Mouse (Mus musculus) A20 (cell line): ENCODE measurements at regions not wholly inside any gene's neighbourhood (a gene's known extent, or its start where the extent isn't known, plus 50 kb on each side); places are given as distances from the start of the nearest gene placed in this dataset.
A peak's percentile ranks its signal among the peaks of the same experiment; 100 is the strongest.

Experiments
- DNase-seq: peaks from one replicate; pipeline ENCODE4 v3.0.0-alpha.2; 2011; ENCODE audit warnings: low read depth, low spot score

DNA sequence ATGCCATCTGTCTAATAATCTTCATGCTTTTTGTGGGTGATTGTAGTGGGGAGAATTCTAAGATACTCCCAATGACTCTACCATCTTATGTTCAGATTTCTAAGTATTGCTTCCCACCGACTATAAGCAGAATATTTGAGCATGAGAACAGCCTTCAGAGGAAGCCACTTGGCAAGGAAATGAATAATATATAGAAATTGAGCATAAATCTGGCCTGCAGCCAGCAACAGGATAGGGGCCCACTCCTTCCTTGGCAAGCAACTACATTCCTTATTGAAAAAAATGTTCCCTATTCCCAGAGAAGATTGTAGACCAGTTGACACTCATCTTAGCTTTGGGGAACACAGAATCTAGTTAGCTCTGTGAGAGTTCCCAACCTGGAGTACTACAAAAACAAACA is 591.5 kb upstream of the A1bg start:
- no peak for DNase-seq

DNA sequence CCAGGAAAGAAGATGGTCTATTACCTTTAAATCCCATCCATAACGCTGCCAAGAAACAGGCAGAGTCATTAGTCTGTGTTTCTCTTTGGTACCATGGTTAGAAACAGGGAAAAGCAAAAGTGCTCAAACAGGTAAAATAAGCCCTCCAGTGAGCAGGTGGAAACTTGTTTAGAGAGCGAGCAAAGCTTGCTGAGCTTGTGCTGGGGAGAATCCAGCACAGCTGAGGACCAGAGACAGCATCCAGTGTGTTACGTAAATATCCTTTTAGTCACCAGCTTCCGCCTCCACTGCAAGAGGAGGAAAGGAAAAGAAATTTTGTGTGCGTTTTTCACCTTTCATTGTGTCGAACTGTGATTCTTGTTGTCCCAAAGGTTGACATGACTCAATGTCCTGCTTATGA is 586.0 kb upstream of the A1bg start:
- DNase-seq = no peak

DNA sequence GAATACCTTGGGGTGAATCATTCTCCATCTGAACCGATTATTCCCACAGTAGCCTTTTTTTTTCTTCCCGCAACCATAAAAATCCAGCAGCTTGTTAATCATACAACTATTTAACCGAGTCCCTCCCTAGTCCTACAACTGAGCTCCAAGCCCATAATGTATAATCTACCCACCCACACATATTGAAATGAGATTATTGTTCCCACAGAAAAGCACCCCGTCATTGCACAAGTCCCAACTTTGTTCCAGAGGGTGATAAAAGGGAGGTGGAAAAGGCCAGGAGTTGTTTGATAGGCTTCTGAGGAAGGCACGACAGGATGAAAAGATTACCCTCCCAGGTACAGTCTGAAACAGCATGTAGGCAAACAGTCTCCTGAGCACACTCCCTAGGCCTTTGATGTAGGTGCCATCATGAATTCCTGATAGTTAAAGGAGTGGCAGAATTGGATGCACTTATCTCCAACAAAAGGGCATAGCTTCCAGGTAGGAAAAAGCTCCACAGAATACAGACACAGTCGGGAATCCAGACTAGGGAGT is 583.6 kb upstream of the A1bg start:
- no peak for DNase-seq

DNA sequence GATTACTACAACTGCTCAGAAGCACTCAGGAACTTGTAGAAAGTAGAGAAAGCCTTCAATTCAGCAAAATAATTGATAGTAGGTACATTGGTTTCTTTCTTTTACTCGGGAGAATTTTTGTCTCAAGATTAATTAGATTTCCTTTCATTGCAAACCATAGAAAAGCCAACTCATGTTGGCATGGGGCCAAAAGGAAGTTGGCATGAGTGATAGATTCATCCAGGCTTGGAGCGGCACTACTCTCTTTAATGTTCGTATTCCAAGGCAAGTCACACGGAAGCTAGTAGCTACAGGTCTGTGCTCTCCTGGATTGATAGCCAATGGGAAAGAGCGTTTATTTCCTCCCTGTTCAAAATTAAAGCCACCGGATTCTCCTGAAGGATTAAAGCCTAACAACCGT is 580.6 kb upstream of the A1bg start:
- DNase-seq = no peak

DNA sequence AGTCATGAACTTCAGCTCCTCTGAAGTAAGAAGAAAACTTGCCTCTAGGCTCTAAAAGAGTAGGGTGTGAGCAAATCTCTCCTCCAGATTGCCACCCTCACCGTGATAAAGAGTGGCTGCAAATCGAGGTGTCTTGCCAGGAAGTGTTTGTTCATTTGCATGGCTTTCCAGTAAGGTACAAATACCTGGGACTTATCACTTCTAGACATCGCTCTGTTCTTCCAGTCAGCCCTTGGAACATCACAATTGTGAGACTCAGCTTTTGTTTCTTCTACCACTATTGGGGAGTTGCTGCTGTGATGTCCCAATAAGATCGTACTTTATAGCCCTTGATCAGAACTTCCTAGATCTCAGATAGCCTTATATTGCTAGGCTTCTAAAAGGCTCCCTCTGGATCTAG is 566.9 kb upstream of the A1bg start:
- no peak for DNase-seq

DNA sequence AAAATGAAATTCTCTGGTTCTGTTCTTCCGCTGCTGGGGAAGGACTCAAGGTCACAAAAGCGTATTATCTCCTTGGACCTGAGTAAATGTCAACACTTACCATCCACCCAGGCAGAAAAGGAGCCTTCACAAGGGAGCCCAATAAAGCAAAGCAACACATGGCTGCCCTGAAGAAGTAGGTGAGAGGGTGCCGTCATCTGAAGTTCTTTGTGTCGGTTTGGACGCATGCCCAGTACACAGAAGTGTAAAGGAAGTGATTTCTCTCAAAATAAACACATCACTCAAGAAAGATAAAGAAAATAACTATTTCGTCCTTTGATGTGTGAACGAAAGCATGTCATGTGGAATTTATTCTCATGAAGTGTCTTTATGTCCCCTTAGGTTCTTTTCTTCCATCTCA is 559.0 kb upstream of the A1bg start:
- DNase-seq = no peak

DNA sequence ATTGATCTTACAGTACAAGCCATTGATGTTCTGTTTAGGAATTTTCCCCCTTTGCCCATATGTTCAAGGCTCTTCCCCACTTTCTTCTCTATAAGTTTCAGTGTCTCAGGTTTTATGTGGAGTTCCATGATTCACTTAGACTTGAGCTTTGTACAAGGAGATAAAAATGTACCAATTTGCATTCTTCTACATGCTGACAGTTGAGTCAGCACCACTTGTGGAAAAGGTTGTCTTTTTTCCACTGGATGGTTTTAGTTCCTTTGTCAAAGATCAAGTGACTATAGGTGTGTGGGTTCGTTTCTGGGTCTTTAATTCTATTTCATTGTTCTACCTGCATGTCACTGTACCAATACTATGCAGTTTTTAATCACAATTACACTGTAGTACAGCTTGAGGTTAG is 551.1 kb upstream of the A1bg start:
- DNase-seq = no peak

DNA sequence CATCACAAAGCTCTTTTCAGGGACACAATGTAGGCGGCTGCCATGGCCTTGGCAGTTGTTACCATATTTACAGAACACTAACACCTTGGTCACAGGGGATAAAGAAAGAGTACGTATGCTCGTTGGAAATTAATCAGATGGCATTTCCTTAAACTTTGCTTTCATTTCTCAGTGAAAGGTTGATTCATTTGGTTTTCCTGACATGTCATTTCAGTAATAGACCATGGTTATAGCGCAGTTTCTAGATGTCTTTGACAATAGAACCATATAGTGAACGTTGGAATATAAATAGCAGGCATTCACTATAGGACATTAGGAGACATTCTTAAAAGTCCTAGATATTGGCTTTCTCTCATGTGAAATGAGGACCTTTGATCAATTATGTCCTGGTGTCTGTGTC is 532.2 kb upstream of the A1bg start:
- no peak for DNase-seq

DNA sequence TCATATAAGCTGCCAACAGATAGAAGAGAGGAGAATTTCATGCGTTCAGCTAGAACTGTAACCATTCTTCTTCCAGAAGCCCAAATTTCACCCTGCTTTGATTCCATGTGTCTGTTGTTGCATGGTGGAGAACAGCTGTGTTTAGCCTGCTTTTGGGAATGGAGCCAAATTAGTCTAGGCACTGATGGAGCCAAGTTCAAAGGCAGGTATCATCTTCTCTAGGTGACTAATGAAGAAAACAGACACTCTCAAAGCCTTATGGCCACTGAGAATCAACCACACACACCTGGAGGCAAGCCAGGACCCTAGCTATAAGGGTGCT is 531.5 kb upstream of the A1bg start:
- DNase-seq = no peak

DNA sequence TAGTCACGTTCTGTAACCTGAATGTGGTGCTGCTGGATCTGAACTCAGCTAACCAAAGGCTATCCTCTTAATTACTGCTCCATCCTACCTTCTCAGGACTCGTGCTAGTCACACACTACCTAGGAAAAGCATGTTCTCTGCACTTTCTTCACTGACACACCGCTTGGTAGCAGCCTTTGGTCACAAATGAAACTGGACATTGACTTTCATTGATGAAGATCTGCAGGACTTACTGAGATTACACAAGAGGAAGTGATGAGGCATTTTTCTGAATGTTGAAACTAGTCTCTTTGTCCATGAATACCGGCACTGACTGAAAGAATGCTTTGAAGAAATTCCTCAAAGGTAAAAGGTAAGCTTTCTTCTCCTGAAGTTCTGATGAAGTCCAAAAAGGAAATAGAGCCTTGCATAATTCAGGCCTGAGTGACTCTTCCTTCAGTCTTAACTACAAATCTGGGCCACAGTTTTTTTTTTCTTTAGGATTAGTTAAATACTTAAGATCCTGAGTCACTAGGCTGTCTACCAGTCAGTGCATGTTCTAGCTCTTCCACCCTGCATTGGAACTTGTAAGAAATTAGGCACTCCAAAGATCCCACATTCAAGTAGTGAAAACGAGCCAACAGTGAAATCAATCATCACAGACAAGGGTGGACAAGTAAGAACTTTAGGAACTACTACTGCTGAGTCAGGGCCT is 531.0 kb upstream of the A1bg start:
- no peak for DNase-seq

GRCm38 (mm10) chr15:61450217-61450616 is 527.4 kb upstream of the A1bg start:
- DNase-seq = no peak

GRCm38 (mm10) chr15:61448482-61448881 is 525.7 kb upstream of the A1bg start:
- no peak for DNase-seq

DNA sequence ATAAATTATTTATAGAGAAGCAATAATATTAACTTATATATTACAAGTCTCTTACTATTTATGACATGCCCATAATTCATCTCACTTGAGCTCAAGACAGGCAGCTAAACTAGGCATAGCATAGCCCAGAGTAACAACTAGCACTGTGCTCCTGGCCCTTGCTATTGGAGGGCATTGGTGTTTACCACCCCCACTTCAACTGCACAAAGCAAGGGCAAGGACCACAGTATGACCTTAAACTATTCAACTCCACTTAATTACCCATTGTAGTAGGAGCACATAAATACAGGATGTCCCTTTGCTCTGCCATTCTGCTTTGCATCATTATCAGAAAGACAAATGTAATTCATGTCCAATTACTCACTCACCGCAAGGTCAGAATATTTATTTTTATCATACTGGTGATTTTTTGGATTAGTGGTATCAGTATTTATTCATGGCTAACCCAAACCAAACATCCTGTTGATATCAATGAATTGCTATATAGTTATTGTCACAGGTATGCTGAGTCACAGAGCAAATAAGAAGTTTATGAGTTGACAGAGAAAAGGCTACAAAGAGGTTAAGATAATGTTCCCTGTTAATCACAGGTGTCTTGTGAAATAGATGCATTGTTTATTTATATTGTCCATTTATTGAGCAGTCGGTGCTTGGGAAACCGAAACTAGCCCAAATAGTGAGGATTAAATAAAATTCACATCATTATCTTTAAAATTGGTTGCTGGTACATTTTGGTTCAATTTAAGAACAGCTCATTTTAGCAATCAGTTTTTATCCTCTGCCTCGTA is 523.4 kb upstream of the A1bg start:
- DNase-seq = no peak

DNA sequence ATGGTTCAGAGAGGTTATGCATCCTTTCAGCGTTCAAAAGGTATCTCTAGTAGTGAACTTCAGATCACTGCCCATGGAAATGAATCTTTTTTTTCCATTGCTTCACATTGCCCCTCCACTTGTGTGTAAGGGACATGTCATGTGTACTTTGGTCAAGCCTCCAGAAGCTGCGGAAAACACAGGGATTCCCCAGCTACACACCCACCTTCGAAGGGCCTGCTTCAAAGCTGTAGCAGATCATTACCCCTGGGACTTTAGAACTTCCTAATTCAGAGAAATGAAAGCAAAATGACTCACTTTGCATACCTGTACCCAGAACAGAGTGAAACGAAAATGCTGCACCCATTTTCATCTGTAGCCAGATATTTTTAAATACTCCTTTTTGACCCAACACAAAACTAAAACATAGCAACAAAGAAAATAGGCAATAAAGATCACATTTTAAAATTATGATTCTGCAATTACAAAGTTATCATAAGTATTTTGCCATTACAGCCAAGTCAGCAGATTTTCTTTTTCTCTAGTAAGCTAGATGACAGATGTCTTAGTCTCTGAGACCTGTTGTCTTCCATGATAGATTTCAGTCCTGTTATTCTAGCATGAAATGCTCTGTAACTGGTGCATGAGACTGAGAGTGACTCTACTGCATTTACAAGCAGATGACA is 519.1 kb upstream of the A1bg start:
- peak; percentile 74 for DNase-seq

- DNase-seq = no peak
These were observed 518.2 kb upstream of the A1bg start for GRCm38 (mm10) chr15:61441012-61441411.

DNA sequence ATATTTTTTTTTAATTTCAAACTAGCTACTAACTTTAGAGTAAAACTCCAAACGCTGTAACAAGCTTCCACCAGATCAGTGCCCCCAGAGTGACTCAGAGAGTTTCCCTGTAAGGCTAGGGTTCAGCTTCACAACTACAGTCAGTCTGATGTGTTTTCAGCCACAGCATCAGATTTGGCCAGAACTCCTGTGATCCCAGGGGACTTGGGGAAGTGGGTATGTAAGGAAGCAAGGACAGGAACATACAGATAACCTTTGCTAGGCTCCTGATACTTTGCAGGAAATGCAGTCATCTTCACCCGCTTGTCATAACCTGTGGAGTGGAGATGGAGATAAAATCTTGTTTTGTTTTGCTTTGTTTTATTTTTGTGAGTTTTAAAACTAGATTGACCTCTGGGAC is 517.5 kb upstream of the A1bg start:
- no peak for DNase-seq

- DNase-seq = peak; percentile 23
These were observed 516.9 kb upstream of the A1bg start for GRCm38 (mm10) chr15:61439623-61440170.

DNA sequence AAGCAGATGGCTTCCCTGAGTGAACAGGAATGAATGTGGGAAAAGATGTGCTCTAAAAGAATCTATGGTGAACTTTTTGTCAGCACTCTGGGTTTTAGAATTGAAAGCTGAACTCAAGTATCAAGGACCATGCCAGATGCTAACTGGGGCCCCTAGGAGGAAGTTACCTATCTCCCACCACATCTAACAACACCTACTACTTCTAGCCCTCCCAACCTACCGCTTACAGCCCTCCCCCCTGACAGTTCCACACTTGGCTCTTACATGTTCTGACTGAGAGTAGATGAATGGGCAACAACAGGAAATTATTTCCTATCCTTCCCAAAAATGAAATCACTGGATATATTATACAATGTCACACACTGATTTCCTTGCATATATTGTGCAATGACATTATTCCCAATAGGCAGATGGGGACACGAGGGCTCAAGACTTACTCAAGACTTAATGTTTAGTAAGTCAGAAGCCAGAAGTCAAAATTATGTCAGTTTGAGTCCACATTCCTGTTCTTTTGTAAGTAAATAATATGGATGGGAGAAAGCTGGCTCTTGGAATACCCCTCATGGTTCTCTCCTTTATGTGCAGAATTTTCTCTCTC is 506.1 kb upstream of the A1bg start:
- no peak for DNase-seq

DNA sequence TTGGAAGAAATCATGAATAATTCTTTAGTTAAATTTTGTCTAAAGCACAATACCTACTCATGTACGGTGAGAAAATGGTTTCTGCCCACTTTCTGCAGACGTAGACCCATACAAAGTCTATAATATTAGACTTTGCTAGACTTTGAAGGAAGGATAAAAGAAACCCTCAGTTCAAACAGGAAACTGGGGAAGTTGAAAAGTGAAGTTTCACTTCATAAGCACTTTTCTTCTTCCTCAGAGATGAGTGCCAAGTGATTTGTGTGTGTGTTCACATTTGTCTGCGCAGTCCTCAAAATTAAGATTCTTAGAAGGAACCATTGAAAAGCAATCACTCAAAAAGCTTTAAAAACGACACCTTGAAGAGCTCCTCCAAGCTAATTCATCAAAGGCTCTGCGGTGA is 500.2 kb upstream of the A1bg start:
- no peak for DNase-seq

DNA sequence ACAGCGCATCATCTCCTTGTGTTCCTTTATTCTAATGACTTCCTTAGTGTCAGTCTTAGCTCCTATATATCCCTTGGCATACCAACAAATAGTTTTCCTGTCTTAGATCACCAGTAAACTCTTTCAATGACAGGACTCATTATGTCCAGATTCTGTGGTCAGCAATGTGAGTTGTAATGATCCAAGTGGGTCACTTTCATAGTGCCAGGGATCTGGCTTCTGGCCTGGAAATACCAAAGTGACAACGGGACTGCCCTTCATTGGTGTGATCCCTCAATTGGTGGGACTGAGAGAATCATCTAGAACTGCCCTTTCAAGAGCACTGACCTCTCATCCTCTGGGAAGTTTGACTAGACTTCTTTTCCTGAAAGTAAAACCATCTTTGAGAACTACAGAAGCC is 494.7 kb upstream of the A1bg start:
- DNase-seq = no peak

DNA sequence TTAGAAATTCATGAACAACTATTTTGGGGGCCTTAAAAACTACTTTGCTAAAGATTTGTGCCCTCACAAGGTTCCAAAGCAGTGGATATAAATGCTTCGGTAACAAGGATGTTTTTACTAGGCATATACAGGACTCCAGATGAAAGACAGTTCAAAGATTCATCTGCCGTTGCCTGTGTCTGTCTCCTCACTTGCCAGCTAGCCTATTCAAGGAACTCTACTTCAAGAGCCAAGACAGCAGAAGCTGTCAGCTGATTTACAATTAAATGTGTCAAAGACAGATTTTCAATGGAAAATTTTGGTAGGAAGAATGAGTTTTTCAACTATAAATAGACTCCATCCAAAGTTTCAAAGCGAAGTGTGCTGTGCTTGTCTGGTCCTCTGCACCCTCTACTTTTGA is 494.0 kb upstream of the A1bg start:
- DNase-seq = no peak

GRCm38 (mm10) chr15:61415626-61416025 is 492.8 kb upstream of the A1bg start:
- peak; percentile 30 for DNase-seq
